Mouse (Mus musculus) mouse trophoblast stem cell (cell line): Measurements from ENCODE around the gene Fgr.

Experiments used
- in situ Hi-C, 2 experiments: fragments of 300-500 bp; cut with MseI, MboI; formaldehyde crosslinking; loops; 2 replicates in 1 of 2; 3 replicates in 1 of 2; pipeline ENCODE4 v1.15.1; 2025

The Fgr gene

DNA sequence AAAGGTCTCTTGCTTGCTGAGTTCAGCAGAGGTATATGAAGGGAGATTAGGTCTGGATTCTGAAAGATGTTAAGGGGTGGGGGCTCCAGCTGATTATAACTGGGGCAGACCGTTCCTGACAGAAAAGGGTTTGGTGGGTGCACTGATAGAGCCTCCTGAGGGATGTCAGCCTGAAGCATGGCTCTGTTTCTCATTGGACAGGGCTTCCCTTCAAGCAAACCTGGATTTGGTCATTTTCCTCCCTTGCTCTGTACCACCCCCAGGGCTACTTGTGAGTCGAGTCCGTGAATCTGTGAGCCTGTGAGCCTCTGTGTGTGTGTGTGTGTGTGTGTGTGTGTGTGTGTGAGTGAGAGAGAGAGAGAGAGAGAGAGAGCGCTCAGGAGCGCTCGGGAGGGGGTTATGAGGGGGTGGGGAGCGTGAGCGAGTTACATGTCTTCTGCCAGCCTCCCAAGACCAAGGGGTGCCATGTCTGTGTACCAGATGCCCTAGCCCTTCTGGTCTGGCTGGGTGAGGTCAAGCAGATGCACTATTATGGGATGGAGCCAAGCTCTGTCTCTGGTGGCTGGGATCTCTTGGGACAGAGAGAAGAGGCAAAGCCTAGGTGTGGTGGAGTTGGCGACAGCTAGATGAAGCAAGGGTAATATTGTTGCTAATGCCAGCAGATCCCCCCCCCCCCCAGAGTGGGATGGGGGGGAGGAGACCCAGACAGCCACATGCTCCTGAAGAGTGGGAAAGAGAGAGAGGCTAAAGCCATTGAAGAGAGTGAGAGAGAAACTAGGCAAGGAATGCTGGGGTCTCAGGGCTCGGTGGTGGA is 41.2 kb downstream of the Fgr start:
- in situ Hi-C loops: no loop called here

- in situ Hi-C loops: no loop called here
These were observed 42.1 kb downstream of the Fgr start for GRCm38 (mm10) chr4:133015710-133016651.

- in situ Hi-C loops: no loop called here
These were observed 43.0 kb downstream of the Fgr start for GRCm38 (mm10) chr4:133016677-133017415.

GRCm38 (mm10) chr4:133017597-133018262 is 43.8 kb downstream of the Fgr start:
- in situ Hi-C loops: no loop called here

DNA sequence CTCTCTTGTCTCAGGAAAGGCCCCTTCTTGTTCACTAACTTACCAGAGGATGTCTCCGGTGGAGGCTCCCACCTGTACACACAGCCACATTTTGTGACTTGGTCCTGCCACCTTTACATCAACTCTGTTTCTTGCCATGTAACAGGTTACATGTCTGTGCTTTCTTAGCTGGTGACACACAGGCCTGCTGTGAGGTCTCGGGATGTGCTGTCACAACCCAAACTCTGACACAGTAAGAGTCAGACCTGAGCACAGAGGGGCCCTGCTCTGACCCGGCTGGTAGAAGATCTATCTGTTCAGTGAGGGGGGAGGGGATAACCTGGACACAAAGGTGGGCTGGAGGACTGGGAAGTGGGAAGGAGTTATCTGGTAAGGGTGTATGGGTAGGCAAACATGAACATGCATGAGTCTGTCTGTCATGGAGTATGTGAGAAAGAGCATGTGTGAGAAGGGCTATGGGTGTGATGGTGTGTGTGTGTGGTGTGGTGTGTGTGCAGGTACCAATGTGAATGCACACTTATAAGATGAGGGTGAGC is 44.4 kb downstream of the Fgr start:
- in situ Hi-C loops: no loop called here

DNA sequence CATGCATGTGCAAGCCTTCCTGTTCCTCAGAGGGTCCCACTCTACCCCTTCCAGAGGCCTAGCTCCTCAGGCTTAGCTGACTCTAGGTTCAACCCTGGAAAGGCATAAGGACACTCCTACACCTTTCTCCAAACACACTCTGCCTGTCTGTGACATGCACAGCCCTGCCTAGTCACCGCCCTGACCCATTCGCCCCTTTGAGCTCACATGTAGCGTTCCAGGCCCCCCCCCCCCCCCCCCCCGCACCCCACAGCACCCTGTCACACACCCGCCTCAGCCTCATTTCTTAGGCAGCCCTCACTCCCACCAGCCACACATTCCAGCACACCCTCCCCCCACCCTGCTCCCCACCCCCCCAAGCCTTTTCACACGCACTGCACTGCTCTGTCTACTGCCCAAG is 46.8 kb downstream of the Fgr start:
- in situ Hi-C loops: no loop called here

DNA sequence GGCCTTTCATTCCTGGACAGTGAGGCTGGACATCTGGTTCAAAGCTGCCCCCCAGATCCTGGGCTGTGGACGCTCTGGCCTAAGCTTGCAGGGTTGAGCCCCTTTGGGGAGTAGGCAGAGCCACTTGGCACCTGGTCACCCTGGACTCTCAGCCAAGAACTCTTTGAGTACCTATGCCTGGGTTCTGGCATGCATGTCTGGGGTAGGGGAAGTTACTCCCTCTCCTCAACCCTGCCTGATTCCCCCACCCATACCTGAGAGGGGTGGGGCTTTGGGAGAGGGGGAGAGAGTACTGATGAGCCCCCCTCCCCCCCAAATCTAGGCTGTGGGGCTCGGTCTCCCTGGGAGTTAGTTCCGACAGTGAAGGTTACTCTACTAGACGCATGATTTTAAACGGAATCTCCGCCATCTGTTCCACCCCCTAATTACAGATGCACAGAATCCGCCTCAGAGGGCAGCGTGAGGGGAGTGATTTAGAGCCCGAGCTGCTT is 47.3 kb downstream of the Fgr start:
- in situ Hi-C loops: no loop called here

GRCm38 (mm10) chr4:133022217-133022616 is 48.3 kb downstream of the Fgr start:
- in situ Hi-C loops: no loop called here

- in situ Hi-C loops: no loop called here
These were observed 49.2 kb downstream of the Fgr start for GRCm38 (mm10) chr4:133022954-133023635.

DNA sequence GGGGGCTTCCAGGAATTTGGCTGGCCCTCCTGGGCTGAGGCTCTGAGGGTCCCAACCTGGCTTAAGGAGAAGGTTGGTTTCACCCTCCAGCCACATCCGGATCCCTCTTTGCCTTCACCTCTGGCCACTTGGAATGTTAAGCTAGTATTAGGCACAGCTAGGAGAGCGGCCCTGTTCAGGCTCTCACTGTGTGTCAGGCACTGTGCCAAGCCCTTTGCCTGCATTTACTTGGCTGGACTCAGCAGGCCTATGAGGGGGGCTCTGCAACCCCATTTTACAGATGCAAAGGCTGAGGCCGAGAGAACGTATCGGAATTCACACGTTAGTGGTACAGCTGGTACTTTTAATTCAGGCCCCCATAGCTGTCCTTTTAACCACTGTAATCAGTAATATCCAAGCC is 49.7 kb downstream of the Fgr start:
- in situ Hi-C loops: no loop called here

GRCm38 (mm10) chr4:133024404-133024803 is 50.5 kb downstream of the Fgr start:
- in situ Hi-C loops: no loop called here

- in situ Hi-C loops: no loop called here
These were observed 51.2 kb downstream of the Fgr start for GRCm38 (mm10) chr4:133024969-133025685.

GRCm38 (mm10) chr4:133026272-133026671 is 52.4 kb downstream of the Fgr start:
- in situ Hi-C loops: no loop called here

GRCm38 (mm10) chr4:133026826-133027375 is 53.0 kb downstream of the Fgr start:
- in situ Hi-C loops: no loop called here

DNA sequence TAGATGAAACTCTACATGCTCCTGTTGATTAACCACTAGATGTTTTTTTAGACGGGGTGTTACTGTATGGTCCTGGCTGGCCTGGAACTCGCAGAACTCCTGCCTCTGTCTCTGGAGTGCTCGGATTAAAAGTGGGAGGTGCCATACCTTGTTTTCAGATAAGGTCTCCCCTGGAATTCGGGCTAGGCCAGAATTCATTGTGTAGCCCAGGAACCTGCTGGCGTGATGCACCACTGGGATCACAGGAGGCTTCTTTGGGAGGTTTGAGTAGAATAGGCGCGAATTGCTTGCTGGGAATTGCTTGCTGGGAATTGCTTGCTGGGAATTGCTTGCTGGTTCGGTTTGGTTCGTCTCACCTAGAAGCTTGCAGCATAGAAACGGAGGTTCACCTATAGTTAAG is 53.8 kb downstream of the Fgr start:
- in situ Hi-C loops: no loop called here

- in situ Hi-C loops: no loop called here
These were observed 54.3 kb downstream of the Fgr start for GRCm38 (mm10) chr4:133028193-133028592.

- in situ Hi-C loops: no loop called here
These were observed 55.0 kb downstream of the Fgr start for GRCm38 (mm10) chr4:133028875-133029274.

- in situ Hi-C loops: no loop called here
These were observed 58.7 kb downstream of the Fgr start for GRCm38 (mm10) chr4:133032410-133033095.

GRCm38 (mm10) chr4:133034478-133034877 is 60.6 kb downstream of the Fgr start:
- in situ Hi-C loops: no loop called here
